Mouse (Mus musculus) 416B (cell line): Measurements from ENCODE around the gene Sept6.

Experiments
- DNase-seq: peaks from one replicate; pipeline ENCODE4 v3.0.0; 2011; ENCODE audit warnings: low read depth

Sept6 gene

GRCm38 (mm10) chrX:36864609-36865328 is 126.8 kb downstream of the Sept6 start:
- DNase-seq = peak; percentile 17

GRCm38 (mm10) chrX:36863766-36864608 is 127.6 kb downstream of the Sept6 start:
- DNase-seq = peak; percentile 91
